Mouse (Mus musculus): ENCODE data around the gene Slc26a10.

Gene Slc26a10

DNA sequence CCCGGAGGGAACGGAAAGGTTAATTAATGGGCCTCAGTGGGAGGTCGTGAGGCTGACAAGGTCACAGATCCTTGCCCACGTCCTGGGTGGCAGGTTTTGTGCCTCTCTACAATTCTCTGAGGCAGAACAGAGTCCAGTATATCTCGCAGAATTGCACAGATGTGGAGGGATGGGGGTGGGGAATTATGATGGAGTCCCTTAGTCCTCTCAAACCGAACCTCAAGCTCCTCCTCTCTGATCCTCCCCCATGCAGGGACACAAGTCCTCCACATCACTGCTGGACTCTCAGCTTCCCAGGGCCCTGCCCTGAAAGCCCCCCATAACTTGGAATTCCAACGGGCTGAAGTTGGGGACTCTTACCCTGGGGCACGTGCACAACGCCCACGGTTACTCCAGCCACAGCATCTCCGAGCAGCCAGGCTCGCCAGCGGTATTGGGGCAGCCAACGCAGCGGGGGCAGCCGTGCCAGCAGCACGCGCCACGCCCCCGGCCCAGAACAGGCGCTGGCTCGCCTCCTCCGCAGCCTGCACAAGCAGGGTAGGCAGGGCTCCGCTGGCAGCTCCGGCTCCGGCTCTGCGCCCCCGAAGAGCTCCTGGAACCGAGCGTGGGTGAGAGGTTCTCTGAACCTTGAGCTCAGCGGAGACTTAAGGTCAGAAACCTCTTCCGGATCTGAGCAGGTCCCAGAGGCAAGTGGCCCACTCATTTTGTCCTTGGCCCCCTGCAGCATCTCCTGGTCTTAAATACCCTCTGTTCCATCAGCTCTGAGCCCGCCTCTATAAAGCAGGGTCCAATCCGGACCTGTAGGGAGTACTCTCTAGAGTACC is at the start of gene Slc26a10:
Gene Slc26a10, minus strand, starts transcription at position 775 of the 824 bp plus-strand sequence.
- no peak for DNase-seq (ENCODE audit: low spot score)

DNA sequence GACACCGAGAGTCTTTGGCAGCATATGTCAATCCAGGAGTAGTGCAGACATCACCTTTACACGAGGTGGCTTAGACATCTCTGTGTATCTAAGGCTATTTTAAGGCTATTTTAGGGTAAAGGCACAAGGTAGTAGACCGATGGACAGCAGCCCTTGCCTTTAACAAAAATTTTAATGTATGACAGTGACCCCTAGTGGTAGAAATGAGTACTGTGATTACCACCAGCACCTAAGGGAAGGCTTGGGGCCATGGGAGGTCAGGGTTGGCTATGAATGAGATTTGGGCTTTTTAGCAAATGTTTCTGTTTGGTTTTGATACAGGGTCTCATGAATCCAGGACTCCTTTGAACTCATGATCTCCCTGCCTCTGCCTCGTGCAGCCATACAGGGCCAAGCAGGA is 48.5 kb upstream of the Slc26a10 start:
- no peak for DNase-seq (ENCODE audit: low spot score)

DNA sequence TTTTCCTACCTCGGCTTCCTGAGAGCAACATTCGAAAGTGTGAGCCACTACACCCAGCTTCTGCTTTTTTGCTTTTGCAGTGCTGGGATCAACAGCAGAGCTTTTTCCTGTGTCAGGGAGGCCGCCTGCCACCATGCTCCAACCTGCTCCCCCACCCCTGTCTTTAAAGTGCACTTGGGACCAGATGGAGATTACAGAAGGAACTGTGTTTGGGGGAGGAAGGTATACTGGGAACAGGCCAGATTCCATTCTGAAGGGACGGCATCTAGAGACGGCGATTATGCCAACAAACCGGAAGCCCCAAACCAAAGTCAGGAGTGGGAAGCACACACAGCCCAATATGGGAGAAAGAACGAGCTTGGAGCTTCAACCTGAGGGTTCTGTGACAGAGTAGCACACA is 46.7 kb upstream of the Slc26a10 start:
- no peak for DNase-seq (ENCODE audit: low spot score)

DNA sequence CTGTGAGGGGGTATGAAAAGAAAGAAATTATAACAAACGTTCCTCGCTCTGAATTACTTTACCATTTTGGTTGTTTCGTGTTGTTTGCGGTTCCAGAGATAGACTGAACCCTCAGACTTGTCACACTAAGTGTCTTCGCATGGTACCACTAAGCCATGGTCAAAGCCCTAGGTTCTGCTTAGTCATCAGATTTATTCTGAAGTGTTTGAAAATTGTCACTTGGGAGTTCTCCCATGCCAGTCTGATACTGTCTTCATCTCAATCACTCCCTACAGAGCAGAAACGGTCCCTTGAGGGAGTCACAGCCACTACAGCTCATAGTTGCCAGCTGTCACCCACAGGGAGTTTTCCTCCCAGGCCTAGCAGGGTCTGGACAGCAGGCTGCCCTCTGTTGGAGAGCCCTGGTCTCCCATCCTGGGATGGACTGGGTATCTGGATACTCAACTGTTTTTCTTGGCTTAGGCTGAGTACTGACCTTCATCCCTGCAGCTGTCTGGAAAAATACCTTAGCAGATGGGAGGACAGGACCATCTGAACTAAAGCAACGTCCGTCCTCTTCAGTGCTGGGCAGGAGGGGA is 46.0 kb upstream of the Slc26a10 start:
- no peak for DNase-seq (ENCODE audit: low spot score)

DNA sequence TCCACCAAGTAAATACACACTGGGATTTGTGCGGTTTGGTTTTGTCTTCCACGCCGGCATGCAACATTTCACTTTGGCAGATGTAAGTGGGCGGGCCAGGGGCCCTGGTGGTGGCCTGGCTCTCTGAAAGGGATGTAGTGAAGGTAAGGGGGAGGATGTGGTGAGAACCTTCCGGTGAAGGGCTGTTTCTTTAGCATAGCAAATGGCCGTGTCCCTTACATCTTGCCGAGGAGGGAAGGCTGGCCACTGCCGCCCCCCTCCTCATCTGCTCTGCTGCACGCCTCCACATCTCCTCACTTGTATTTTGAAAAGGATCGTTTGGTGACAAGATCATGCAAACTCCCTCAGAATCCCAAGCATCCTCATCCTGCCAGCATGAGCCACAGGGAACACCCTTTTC is 45.3 kb upstream of the Slc26a10 start:
- no peak for DNase-seq (ENCODE audit: low spot score)

DNA sequence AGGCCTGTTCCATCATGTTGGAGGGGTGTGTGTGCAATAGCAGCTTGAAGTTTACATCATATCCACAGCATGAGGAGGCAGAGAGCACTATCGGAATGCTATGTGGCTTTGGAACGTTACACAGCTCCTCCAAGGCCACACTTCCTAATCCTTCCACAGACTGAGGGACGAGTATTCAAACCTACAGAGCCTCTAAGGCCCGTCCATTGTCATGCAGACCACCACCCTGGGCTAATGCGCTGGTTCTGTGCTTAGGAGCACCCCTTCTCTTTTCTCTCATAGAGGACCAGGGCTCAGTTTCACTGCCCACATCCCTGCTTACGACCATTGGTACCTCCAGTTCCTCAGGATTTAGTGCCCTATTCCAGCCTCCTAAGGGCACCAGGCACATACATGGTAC is 44.8 kb upstream of the Slc26a10 start:
- no peak for DNase-seq (ENCODE audit: low spot score)

DNA sequence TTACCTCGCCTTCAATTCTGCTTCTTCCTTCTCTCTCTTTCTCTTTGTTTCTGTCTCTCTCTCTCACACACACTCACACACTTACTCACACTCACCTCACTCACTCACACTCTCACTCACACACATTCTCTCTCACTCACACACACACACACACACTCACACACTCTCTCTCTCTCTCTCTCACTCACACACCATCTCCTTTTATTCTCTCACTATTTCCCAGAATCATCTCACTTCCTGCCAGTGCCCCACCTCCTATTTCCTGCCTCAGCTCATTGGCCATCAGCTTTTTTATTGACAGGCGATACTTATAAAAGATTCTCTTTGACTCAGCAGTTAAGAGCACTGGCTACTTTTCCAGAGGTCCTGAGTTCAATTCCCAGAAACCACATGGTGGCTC is 37.9 kb upstream of the Slc26a10 start:
- DNase-seq (ENCODE audit: low spot score) = no peak

DNA sequence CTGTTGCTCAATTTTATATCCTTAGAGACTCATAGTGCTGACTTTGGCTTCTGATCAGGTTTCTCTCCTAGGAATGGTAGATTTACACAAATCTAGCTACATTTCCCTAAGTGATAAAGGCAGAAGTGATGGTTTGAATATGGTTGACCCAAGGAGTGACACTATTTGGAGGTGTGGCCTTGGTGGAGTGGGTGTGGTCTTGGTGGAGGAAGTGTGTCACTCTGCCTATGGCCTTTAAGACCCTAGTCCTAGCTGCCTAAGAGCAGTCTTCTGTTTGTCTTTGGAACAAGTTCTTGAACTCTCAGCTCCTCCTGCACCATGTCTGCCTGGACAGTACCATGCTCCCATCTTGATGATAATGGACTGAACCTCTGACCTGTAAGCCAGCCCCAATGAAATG is 36.7 kb upstream of the Slc26a10 start:
- DNase-seq (ENCODE audit: low spot score) = no peak

DNA sequence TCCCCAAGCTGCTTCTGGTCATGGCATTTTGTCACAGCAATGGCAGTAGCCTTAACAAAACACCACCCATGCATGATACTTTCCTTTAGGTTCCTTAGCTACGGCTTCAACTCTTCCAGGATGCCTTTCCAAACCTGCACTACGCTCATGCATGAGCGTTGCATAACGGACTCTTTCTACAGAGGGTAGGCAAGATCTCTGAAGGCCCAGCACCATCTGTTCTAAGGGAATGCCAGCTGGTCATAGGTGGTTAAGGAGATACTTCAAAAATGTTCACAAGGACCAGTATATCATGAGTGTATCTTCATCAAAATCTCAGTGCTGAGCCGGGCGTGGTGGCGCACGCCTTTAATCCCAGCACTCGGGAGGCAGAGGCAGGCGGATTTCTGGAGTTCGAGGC is 36.0 kb upstream of the Slc26a10 start:
- no peak for DNase-seq (ENCODE audit: low spot score)

DNA sequence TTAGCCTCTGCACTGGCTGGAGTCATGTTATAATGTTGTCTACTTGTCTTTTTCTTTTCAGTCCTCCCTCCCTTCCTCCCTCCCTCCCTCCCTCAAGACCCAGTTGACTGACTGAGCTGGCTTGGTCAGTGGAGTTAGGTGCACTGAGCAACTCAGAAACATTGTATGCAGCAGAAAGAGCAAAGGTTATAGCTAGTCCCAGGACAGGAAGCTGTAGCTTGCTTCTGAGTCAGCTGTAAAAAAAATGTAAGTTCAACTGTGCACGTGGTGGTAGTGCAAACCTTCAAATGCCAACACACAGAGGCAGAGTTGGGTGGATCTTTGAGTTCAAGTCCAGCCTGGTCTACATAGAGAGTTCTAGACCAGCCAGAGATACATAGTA is 34.0 kb upstream of the Slc26a10 start:
- no peak for DNase-seq (ENCODE audit: low spot score)

DNA sequence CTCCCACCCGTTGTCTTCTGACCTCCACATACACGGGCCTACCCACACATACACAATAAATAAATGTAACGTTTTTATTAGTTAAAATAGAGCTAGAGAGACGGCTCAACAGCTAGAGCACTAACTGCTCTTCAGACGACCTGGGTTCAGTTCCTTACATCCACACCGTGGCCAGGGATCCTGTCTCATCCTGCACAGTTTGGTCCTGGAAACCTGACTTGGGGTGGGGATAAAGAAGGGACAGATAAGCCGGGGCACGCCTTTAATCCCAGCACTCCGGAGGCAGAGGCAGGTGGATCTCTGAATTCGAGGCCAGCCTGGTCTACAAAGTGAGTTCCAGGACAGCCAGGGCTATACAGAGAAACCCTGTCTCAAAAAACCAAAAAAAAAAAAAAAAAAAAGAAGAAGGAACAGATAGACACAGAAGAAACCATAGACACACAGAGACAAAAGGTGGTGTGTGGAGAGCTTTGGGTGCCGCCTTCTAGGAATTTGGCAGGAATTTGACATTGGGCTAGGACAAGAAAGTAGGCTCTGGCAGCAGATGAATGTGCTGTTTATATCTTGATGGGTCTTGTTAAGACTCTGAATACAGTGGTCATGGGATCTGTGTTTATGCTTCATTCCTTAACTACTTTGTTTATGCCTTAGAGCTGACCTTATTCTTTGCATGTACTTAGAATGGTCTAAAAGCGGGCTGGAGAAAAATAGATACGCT is 33.4 kb upstream of the Slc26a10 start:
- DNase-seq (ENCODE audit: low spot score) = no peak

DNA sequence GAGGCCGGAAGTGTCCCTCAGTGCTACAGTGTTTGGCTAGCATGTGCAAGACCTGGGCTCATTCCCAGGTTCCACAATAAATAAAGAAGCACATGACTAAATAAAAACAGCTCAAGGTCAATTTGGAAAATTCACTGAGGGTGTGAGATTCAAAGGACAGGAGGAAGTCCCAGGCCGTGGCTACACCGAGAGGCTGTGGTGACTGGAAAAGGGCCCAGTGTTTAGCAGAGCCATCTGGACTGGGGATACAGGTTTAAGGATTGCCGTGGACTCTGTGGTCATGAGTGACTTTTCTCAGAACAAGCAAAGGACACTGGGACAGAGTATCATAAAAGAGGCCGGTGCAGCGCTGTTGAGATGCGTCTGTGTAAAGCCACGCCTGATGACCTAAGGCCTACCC is 32.8 kb upstream of the Slc26a10 start:
- no peak for DNase-seq (ENCODE audit: low spot score)

DNA sequence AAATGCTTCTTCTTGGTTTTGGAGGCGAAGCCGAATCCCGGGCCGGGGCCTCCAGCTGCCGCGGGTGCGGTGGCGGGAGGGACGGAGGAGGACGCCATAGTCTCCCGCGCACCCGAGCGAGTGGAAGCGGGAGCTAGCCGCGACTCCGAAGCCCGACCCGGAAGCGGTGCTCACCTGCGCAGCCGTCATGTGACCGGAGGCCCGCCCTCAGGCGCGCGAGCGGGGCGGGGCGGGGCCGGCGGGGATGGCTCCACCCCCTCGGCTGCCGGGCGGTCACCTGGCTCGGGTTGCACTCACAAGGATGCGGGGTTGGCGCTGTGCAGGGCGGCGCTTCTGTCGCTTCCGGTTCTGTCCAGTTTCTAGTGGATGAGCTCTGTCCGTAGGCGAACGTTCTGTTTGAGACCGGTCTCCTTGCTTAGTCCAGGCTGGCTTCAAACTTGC is 31.0 kb upstream of the Slc26a10 start, which contains the start of gene Pip4k2c:
Gene Pip4k2c, minus strand, starts transcription at position 172 of the 441 bp plus-strand sequence.
- DNase-seq (ENCODE audit: low spot score) = peak; percentile 67

DNA sequence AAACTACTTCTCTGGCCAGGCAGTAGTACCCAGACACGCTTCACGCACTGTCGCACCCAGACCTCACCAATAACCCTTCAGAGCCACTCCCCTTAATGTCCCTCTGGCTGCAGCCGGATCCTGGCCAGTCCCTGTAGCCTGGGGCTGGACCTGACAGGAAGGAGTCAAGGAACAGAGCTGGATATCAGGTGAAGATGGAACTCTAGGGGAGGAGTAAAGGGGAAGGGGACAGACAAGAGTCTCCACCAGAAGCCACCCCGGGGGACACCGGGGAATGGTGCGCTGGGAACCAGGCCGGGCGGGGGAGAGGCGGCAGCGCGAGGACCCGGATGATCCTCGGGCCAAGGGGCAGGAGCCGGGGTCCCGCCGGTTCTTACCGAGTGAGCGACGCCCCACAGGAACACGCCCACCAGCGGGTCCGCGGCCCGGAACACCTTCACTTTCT is 30.5 kb upstream of the Slc26a10 start:
- no peak for DNase-seq (ENCODE audit: low spot score)

DNA sequence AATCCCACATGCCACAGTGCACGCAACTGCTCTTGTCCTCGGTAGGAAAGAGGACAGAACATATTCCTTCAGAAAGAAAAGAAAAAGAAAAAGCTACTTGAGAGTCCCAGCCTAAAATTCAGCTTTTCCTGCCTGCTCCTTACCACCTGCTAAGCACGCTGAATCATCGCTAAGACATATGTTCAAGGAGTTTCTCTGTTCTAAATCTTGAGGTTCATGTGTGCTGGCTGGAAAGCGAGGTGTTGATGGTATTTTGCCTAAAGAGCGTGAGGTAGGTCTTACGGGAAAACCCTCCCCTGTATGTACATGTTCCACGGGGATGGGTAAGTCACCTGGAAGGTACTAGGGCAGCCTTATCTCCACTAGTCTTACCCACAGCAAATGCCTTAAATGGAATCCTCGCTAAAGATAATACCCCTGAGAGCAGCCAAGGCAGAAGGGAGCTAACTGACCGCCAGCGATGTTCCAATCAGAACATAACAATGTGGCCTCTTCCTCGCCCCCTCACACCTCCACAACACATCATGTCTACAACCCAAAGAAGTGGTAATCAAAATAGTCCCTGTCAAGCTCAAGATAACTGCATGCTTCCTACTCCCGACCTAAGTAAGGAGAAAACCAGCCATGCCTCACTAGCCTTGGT is 29.6 kb upstream of the Slc26a10 start:
- no peak for DNase-seq (ENCODE audit: low spot score)

DNA sequence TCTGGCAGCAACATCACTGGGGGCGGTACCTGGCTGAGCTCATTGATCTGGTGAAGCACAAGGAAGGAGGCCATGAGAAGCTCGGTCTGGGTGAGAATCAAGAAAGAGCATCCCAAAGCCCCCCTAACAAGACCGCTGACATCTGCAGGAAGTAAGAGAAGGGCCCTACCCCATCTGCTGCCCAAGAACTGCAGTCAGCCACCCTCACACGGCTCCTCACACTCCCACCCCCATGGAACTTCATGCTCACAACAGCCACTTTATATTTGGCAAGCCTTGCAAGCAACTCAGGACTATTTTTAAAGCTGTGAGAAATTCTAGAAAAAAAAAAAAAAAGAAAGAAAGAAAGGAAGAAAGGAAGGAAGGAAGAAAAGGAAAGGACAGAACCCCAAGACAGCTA is 28.5 kb upstream of the Slc26a10 start:
- DNase-seq (ENCODE audit: low spot score) = no peak

DNA sequence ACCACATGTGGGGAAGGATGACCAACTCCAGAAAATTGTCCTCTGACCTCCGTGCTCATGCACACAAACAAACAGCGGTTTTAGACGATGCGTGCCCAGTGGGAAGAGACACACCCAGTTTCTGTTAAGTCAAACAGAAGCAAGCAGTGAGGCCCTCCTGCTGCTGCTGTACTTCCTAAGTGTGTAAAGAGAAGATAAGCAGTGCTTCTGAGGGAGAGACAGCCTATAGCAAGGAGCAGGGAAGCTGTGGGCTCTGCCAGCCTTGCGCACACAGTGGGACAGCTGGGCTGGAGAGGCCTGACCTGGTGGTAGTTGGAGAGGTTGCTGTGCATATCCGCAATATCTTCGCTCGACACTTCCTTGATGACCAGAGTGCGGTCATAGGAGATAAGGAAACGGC is 24.9 kb upstream of the Slc26a10 start:
- no peak for DNase-seq (ENCODE audit: low spot score)

DNA sequence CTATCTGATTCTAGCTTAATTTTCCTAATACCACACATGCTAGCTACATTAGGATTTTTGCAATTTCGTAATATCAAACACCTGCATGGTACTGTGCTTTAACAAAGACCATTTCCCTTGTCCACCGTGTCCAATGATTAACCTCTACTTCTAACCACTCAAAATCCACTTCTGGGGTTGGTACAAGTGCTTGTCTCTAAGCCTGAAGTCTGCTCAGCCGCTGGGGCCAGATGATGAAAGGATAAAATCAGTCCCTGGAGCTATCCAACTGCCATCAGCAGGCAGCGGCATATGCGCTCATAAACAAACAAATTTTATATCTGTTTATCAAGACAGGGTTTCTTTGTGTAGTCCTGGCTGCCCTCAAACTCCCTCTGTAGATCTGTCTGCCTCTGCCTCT is 24.1 kb upstream of the Slc26a10 start:
- DNase-seq (ENCODE audit: low spot score) = no peak

DNA sequence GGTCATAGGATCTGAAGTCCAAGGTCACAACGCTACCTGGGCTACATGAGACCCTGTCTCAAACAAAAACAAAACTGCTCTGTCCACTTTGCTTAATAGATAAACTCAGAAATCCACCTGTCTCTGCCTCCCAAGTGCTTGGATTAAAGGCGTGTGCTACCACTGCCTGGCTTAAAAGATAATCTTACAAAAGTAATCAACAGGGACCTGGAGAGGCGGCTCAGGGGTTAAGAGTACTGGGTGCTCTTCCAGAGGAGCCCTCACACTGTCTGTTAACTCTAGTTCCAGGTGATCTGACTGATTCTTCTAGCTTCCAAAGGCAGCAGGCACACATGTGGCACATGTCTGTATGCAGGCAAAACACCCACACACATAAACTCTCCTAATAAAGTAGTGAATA is 22.7 kb upstream of the Slc26a10 start:
- DNase-seq (ENCODE audit: low spot score) = no peak

DNA sequence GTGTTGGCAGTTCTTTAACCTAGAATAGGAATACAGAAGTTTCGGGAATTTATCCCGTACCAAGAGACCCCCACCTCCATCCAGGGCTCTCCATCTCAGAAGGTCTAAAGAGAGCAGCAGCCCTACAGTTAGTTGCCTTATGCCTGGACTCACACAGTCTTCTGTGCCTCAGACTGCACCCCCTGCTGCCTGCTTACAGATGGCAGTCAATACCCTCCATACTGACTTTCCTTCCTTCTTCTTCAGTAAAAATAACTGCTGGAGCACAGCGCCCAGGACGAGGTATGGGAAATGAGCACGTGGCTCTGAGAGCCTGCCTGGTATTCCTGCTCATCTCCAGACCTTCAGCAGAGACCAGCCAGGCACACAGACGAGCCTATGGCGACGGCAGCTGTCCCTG is 19.8 kb upstream of the Slc26a10 start:
- DNase-seq (ENCODE audit: low spot score) = no peak

DNA sequence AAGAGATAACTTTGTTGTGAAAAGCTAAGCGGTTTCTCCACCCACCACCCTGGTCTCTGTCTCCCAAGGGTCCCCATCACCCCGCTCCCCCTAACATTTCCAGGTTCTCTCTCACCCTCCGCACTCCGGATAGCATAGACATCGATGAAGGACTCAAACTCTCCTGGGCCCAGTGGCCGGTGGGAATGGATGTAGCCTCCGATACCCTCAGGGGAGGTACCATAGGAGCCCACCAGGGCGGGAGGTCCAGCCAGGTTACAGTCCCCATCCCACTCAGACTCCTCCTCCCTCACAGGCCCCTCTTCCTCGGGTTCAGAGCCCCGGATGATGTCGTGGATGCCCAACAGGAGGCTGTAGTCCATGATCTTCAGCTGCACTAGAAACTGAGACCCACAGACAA is 19.0 kb upstream of the Slc26a10 start:
- DNase-seq (ENCODE audit: low spot score) = no peak

DNA sequence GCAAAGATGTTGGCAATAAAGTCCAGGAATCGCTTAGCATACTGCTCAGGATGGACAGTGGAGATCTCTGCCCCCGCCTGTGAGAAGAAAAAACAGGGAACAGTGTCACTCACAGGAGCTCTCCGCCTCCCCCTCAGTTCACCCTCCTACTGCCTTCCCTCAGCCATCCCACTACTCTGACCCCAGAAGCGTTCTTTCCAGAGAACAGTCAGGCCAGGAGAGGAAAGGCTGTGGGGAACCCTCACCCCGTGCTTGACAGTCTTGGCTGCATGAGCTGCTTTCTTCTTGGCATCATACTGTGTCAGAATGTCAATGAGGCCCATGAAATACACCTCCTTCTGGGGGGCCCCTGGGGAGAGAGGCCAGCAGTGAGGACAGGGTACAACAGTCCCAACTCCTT is 18.6 kb upstream of the Slc26a10 start:
- DNase-seq (ENCODE audit: low spot score) = no peak

DNA sequence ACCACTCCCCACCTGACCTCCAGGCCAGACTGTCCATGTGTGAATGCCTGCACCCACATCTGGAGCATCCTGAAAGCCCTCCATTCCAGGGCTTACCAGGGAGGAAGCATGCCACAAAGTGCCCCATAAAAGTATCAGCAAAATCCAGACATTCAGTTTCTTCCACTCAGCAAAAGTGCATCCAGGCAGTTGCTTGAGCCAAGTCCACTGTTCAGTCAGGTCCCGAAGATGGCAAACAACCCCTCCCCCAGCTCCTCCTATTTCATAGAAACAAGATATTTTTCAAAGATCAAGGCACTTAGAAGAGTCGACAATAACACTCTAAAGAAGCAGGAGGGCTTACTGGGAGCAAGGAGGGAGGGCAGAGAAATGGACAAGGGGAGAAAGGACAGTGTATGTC is 18.0 kb upstream of the Slc26a10 start:
- DNase-seq (ENCODE audit: low spot score) = no peak
